Mouse (Mus musculus) adrenal gland, adult 10 weeks (tissue): ENCODE measurements around the gene Ctnnbip1. TPM values are rescaled to one million over a fixed set of nuclear protein-coding genes. Genes with fewer than 3 reads are reported as not detected.

ENCODE experiments used
- polyA plus RNA-seq: library from polyadenylated mRNA; stranded (reverse); fragments of 350-450 nt; fragmentation: Illumina TruSeq; extraction: RNeasy Lipid Tissue Mini Kit (QIAGEN cat#74804); gene quantifications from one replicate; pipeline ENCODE4 v1.2.3, GENCODE M21; 2014; ENCODE audit warnings: low read depth, low replicate concordance

The Ctnnbip1 gene
- polyA plus RNA-seq, result 16.6 TPM

GRCm38 (mm10) chr4:149517868-149518340, at the start of gene Ctnnbip1:
TSS of gene Ctnnbip1 (plus strand) at chr4:149518236.

GRCm38 (mm10) chr4:149477078-149477477, 41.0 kb upstream of the Ctnnbip1 start, which contains the start of gene Tmem274:
TSS of gene Tmem274 (plus strand) at chr4:149477378.

GRCm38 (mm10) chr4:149485053-149485824, 32.8 kb upstream of the Ctnnbip1 start, which contains the start of the genes Nmnat1 and Lzic:
TSS of gene Nmnat1 (minus strand) at chr4:149485202.
TSS of gene Lzic (plus strand) at chr4:149485229.

GRCm38 (mm10) chr4:149586044-149586782, 68.2 kb downstream of the Ctnnbip1 start, which contains the start of gene Clstn1:
TSS of gene Clstn1 (plus strand) at chr4:149586468.

Other genes with a start within 250 kb of the Ctnnbip1 start
- 189 TPM for gene Kif1b, start 210.5 kb upstream of the Ctnnbip1 start, polyA plus RNA-seq
- 42.9 TPM for gene Ube4b, start 91.5 kb upstream of the Ctnnbip1 start, polyA plus RNA-seq
- gene Rbp7, start 63.3 kb upstream of the Ctnnbip1 start, polyA plus RNA-seq, result 2.8 TPM
- not detected for gene Tmem274, start 40.9 kb upstream of the Ctnnbip1 start, polyA plus RNA-seq
- 6.9 TPM for gene Nmnat1, start 33.0 kb upstream of the Ctnnbip1 start, polyA plus RNA-seq
- gene Lzic, start 33.0 kb upstream of the Ctnnbip1 start, polyA plus RNA-seq, result 39.8 TPM
- 24.4 TPM for gene Clstn1, start 68.2 kb downstream of the Ctnnbip1 start, polyA plus RNA-seq
- not detected for gene Pik3cd, start 184.3 kb downstream of the Ctnnbip1 start, polyA plus RNA-seq
- gene Tmem201, start 219.8 kb downstream of the Ctnnbip1 start, polyA plus RNA-seq, result 1.2 TPM